In the genomic region with DNA sequence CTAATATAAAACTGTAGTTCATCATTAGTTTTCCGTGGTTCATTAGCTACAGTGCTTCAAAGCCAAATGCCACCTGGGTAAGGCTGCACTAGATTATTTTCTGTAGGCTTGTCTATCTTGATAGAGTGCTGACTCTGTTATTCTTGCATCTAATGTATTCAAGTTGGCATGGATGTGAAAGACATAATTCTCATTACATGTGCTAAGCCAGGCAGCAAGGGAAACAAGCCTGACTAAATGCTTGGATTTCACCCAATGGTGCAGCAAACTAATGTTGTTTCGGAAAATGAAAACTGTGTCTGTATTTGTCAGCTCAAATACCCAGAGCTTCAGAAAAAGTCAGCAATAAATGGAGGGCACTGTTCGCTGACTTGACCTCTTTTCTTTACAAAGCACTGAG, we compare ENCODE assay signal across 16 mouse cellular contexts.
A peak's percentile ranks its signal among the peaks of the same experiment; 100 is the strongest.
DNase-seq lines count a peak whose midpoint lies in the region; ATAC-seq lines count a peak whose summit lies in the region.
"Had no signal": no experiment of that assay in that cellular context is flagged by ENCODE, and none has a peak within 500 bp of the region (broad histone marks: within the 10 kb centered on the region; RNA-seq: fewer than 3 reads in every experiment).

No protein-coding gene starts in this region.

- no peak overlapping the region for H3K4me3 ChIP-seq in forebrain, embryonic 13.5 days
- no peak overlapping the region for H3K4me3 ChIP-seq in forebrain, embryonic 10.5 days
- H3K4me3 ChIP-seq: heart, embryonic 15.5 days; kidney, embryonic 15.5 days; lung, embryonic 15.5 days; myocyte had no signal

- no peak for DNase-seq in forebrain, embryonic 10.5 days (ENCODE audit: extremely low spot score, low spot score)
- peak; percentile 28 for DNase-seq in layer of hippocampus, adult 11-12 months (ENCODE audit: low spot score)
- DNase-seq in layer of hippocampus, postnatal 25 days (ENCODE audit: extremely low spot score in 1 of 2, low spot score in 1 of 2): no peak
- peak; percentile 30 to 46 for DNase-seq in right cerebral cortex, postnatal 10 days (ENCODE audit: low spot score in 2 of 2)
- DNase-seq in right cerebral cortex, adult 2 months (ENCODE audit: low spot score in 2 of 2): no peak
- no peak for DNase-seq in adrenal gland, postnatal 10 days
- no peak for DNase-seq in ovary, postnatal 36 days (ENCODE audit: low spot score)
- DNase-seq: heart, adult 11 months; spleen, adult 18-20 months; thymus, postnatal 4 days had no signal

- H3K9ac ChIP-seq in forebrain, embryonic 13.5 days: no peak overlapping the region
- H3K9ac ChIP-seq: heart, embryonic 15.5 days; kidney, embryonic 15.5 days; lung, embryonic 15.5 days had no signal

- 80% methylated on average over 3 of the region's 3 CpGs for WGBS in forebrain, embryonic 13.5 days
- WGBS in forebrain, embryonic 10.5 days: 88% methylated on average over 3 of the region's 3 CpGs

- no peak overlapping the region for H3K4me2 ChIP-seq in forebrain, embryonic 13.5 days
- H3K4me2 ChIP-seq: heart, embryonic 15.5 days; kidney, embryonic 15.5 days; liver, embryonic 11.5 days; lung, embryonic 15.5 days had no signal

- ATAC-seq in forebrain, embryonic 13.5 days: peak; percentile 65; the same call in 1 of the 2 replicates

- no peaks in the 10 kb centered on the region for H3K4me1 ChIP-seq in forebrain, embryonic 13.5 days
- H3K4me1 ChIP-seq in forebrain, embryonic 10.5 days: no peaks in the 10 kb centered on the region
- H3K4me1 ChIP-seq: heart, embryonic 15.5 days; kidney, embryonic 15.5 days; lung, embryonic 15.5 days had no signal

- no peak overlapping the region for H3K27ac ChIP-seq in forebrain, embryonic 13.5 days
- no peak overlapping the region for H3K27ac ChIP-seq in forebrain, embryonic 10.5 days
- H3K27ac ChIP-seq: heart, embryonic 15.5 days; kidney, embryonic 15.5 days; lung, embryonic 15.5 days had no signal

- no peaks in the 10 kb centered on the region for H3K36me3 ChIP-seq in forebrain, embryonic 13.5 days (ENCODE audit: poor library complexity, severe bottlenecking)
- H3K36me3 ChIP-seq in forebrain, embryonic 10.5 days (replicated peaks): no peaks in the 10 kb centered on the region
- H3K36me3 ChIP-seq: heart, embryonic 15.5 days; kidney, embryonic 15.5 days; lung, embryonic 15.5 days had no signal

- no peaks in the 10 kb centered on the region for H3K9me3 ChIP-seq in forebrain, embryonic 13.5 days (replicated peaks)
- no peaks in the 10 kb centered on the region for H3K9me3 ChIP-seq in forebrain, embryonic 10.5 days
- H3K9me3 ChIP-seq: heart, embryonic 15.5 days; kidney, embryonic 15.5 days; lung, embryonic 15.5 days had no signal

- no peaks in the 10 kb centered on the region for H3K27me3 ChIP-seq in forebrain, embryonic 13.5 days
- H3K27me3 ChIP-seq in forebrain, embryonic 10.5 days (ENCODE audit: poor library complexity, severe bottlenecking): no peaks in the 10 kb centered on the region
- H3K27me3 ChIP-seq: heart, embryonic 15.5 days; kidney, embryonic 15.5 days; lung, embryonic 15.5 days had no signal

Comparison
In these comparisons a context has a peak if more than half of its experiments do, and no peak if none do; other contexts are left out.
1. DNase-seq: peak in layer of hippocampus, adult 11-12 months (single experiment) and right cerebral cortex, postnatal 10 days (2 of 2); none in forebrain, embryonic 10.5 days (single experiment), layer of hippocampus, postnatal 25 days (0 of 2), right cerebral cortex, adult 2 months (0 of 2), adrenal gland, postnatal 10 days (single experiment) and ovary, postnatal 36 days (single experiment).